Mouse (Mus musculus) E14TG2a.4 (cell line): ENCODE data around the gene Cxadr.
A peak's percentile ranks its signal among the peaks of the same experiment; 100 is the strongest.

Experiments used
- H3K27me3 ChIP-seq: 2 replicates; pipeline ENCODE4 v1.6.1; 2014; ENCODE audit warnings: low read length, control low read depth; ENCODE audit not compliant: insufficient read depth
- H3K36me3 ChIP-seq: 2 replicates; pipeline ENCODE4 v1.6.1; 2014; ENCODE audit warnings: low read length, control low read depth; ENCODE audit not compliant: insufficient read depth
- H3K4me1 ChIP-seq: replicated peaks from 2 replicates; pipeline ENCODE4 v1.6.1; 2014; ENCODE audit warnings: low read depth, low read length, control low read depth
- H3K4me3 ChIP-seq: replicated peaks from 2 replicates; pipeline ENCODE4 v1.5.1; 2014; ENCODE audit warnings: mild to moderate bottlenecking, low read length
- H3K9me3 ChIP-seq: 2 replicates; pipeline ENCODE4 v1.6.1; 2014; ENCODE audit warnings: low read length, control low read depth
- CTCF ChIP-seq: conservative IDR thresholded peaks from 2 replicates; pipeline ENCODE4 v1.5.1; 2014; ENCODE audit warnings: low read length
- NANOG ChIP-seq: IDR thresholded peaks from 2 replicates; pipeline ENCODE4 v1.6.1; 2014; ENCODE audit warnings: borderline replicate concordance, low read length, mixed read lengths
- POU5F1 ChIP-seq: IDR thresholded peaks from 2 replicates; pipeline ENCODE4 v1.6.1; 2014; ENCODE audit warnings: low read length, borderline replicate concordance

Gene Cxadr

DNA sequence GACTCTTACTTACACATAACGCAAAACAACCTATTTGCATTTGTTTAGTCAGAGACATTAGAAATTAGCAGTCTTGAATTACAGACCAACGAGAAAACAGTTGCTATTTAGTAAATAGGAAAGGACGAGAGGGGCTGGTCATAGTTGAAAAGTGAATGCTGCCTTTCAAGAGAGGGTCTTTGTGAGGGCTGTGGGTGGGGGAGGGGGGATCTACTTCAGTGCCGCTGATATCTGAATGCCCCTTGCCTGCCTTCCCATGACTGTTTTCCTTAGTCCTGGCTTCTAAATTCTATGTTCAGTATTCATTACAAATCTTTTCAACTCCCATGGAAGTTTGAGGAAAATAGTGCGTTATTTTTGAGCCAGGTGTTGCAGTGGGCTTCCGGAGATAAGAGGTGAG, 12.7 kb downstream of the Cxadr start:
- H3K27me3 ChIP-seq = no peaks in the 10 kb centered on the region
- H3K4me1 ChIP-seq = peaks cover 53% of the 10 kb centered on the region
- H3K4me3 ChIP-seq = no peak overlapping the region
- peaks cover 14% of the 10 kb centered on the region for H3K36me3 ChIP-seq
- H3K9me3 ChIP-seq = no peaks in the 10 kb centered on the region
- no peak for TF ChIP-seq POU5F1
- no peak for TF ChIP-seq NANOG
- TF ChIP-seq CTCF = no peak

DNA sequence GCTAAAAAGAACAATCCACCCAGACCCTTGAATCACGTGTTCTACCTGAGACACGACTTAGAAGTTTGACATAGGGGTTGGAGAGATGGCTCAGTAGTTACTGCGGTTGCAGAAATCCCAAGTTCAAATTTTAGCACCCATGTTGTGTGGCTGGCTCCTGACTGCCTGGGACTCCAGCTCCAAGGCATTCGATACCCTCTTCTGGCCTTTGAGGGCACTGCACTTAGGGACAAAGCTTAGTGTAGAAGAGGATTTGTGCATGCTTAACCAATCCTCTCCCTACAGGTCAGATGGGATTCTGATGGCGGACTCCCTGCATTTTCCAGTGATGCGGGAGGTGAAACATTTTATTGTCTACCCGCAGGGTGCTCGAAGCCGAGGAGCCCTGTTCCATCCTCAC, 15.6 kb downstream of the Cxadr start:
- Histone ChIP-seq H3K4me1 (peaks cover 38% of the 10 kb centered on the region), H3K36me3 (no peaks in the 10 kb centered on the region), H3K27me3 (no peaks in the 10 kb centered on the region), H3K9me3 (no peaks in the 10 kb centered on the region), H3K4me3 (no peak overlapping the region)
- TF ChIP-seq NANOG (no peak), POU5F1 (no peak), CTCF (peak; percentile 76)

- H3K36me3 ChIP-seq = no peaks in the 10 kb centered on the region
- peaks cover 35% of the 10 kb centered on the region for H3K4me1 ChIP-seq
- no peaks in the 10 kb centered on the region for H3K27me3 ChIP-seq
- H3K9me3 ChIP-seq = no peaks in the 10 kb centered on the region
- TF ChIP-seq POU5F1 = no peak
- TF ChIP-seq NANOG = no peak
- no peak for TF ChIP-seq CTCF
- H3K4me3 ChIP-seq = no peak overlapping the region
Measured at GRCm38 (mm10) chr16:78317960-78318359, 16.7 kb downstream of the Cxadr start.

GRCm38 (mm10) chr16:78319711-78320110, 18.4 kb downstream of the Cxadr start:
- TF ChIP-seq CTCF (no peak), NANOG (no peak), POU5F1 (no peak)
- no peaks in the 10 kb centered on the region for H3K36me3 ChIP-seq

DNA sequence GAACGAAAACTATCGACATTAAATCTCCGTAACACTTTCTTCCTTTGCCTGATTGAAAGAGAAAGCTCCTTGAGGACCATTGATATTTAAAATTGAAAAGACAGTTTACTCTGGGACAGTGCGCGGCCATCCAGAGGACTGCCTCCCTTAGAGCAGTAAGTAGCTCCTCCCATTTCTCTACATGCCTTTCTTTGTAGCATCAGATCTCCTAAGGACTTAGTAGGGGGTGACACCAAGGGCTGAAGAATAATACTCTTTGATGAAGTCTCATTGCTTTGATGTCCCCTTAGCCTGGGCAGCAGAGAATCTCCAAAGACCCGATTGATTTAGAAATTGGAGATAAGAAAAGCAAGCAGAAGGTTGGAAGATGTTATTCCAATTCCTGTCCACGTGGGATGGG, 20.3 kb downstream of the Cxadr start:
- no peak overlapping the region for H3K4me3 ChIP-seq
- TF ChIP-seq CTCF (no peak), NANOG (no peak), POU5F1 (no peak)
- H3K36me3 ChIP-seq = peaks cover 10% of the 10 kb centered on the region
- no peaks in the 10 kb centered on the region for H3K9me3 ChIP-seq
- H3K27me3 ChIP-seq = no peaks in the 10 kb centered on the region
- peaks cover 6% of the 10 kb centered on the region for H3K4me1 ChIP-seq

More at GRCm38 (mm10) chr16:78319711-78320110, 18.4 kb downstream of the Cxadr start:
- no peaks in the 10 kb centered on the region for H3K27me3 ChIP-seq
- no peaks in the 10 kb centered on the region for H3K9me3 ChIP-seq
- no peak overlapping the region for H3K4me3 ChIP-seq
- H3K4me1 ChIP-seq = peaks cover 18% of the 10 kb centered on the region

DNA sequence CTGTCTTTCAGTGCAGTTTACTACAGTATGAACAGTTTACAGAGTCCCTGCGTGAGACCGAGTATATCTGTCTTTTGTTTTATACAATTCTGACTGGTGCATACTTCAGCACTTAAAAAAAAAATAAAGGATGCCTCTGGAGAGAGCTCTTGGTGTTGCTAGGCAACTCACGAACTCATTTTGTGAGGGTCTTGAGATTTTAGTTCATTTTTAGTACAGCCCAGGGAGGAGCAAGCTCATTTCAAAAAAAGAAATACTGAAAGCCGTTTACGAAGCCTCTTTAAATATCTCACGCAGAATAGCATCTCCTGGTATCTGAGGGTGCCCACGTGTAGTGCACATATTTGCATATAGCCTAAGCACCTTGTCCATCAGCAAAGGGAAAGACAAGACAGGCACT, 20.9 kb downstream of the Cxadr start:
- TF ChIP-seq NANOG = no peak
- no peak for TF ChIP-seq POU5F1
- no peak for TF ChIP-seq CTCF
- Histone ChIP-seq H3K4me1 (peaks cover 4% of the 10 kb centered on the region), H3K9me3 (no peaks in the 10 kb centered on the region), H3K4me3 (no peak overlapping the region), H3K27me3 (no peaks in the 10 kb centered on the region), H3K36me3 (peaks cover 16% of the 10 kb centered on the region)

GRCm38 (mm10) chr16:78325972-78326848, 24.9 kb downstream of the Cxadr start:
- Histone ChIP-seq H3K9me3 (no peaks in the 10 kb centered on the region), H3K36me3 (peaks cover 46% of the 10 kb centered on the region), H3K4me3 (no peak overlapping the region), H3K27me3 (no peaks in the 10 kb centered on the region), H3K4me1 (peaks cover 16% of the 10 kb centered on the region)
- no peak for TF ChIP-seq CTCF
- no peak for TF ChIP-seq NANOG
- TF ChIP-seq POU5F1 = no peak

- Histone ChIP-seq H3K36me3 (peaks cover 56% of the 10 kb centered on the region), H3K9me3 (no peaks in the 10 kb centered on the region), H3K4me3 (no peak overlapping the region), H3K4me1 (peaks cover 12% of the 10 kb centered on the region), H3K27me3 (no peaks in the 10 kb centered on the region)
- no peak for TF ChIP-seq POU5F1
- TF ChIP-seq NANOG = no peak
- no peak for TF ChIP-seq CTCF
Measured at GRCm38 (mm10) chr16:78327562-78327961, 26.3 kb downstream of the Cxadr start.
